Mouse (Mus musculus) CD8-positive naive resting alpha-beta T cell, adult 2 months (primary cell): ENCODE results near the gene Crls1.

Experiments used
- DNase-seq, 2 experiments: peaks; one replicate each; pipeline ENCODE4 v3.0.0; 2022; ENCODE audit warnings: low read depth in 2 of 2, low spot score in 2 of 2

The Crls1 gene

GRCm38 (mm10) chr2:132884303-132884967 lies 38.0 kb downstream of the Crls1 start:
- DNase-seq: no peak

DNA sequence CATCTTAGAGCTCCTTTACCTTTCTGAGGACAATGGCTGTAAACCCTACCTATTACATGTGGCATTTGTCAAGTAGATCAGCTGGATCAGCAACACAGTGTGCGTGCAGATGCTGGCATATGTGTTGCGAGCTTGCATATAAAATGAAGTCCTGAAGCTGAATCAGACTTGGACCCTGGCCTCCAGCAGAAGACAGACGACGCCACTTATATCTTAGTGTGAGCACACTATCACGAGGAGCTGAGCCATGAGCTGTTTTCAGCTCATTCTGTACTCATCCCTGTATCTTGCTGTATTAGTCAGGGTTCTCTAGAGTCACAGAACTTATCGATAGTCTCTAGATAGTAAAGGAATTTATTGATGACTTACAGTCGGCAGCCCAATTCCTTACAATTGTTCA lies 38.8 kb downstream of the Crls1 start:
- DNase-seq: no peak

DNA sequence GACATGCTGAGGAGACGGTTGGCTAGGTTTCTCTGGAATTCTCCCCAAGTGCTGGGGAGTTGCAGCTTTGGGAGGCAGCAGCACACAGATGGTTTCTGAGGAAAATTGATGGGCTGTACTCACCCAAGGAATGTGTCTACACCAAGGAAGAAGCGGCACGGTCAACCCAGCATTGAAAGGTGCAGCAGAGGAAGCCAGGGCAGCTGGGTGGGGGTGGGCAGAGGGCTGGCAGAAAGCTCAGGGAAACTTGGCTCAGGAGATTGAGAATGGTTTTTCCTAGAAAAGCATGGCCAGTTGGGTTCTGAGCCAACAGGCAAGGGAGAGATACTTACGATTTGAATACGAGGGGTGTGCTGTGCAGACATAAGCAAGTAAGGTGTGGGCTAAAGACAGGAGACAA lies 47.4 kb downstream of the Crls1 start:
- DNase-seq: no peak

GRCm38 (mm10) chr2:132898211-132898610 lies 51.7 kb downstream of the Crls1 start:
- DNase-seq: no peak

DNA sequence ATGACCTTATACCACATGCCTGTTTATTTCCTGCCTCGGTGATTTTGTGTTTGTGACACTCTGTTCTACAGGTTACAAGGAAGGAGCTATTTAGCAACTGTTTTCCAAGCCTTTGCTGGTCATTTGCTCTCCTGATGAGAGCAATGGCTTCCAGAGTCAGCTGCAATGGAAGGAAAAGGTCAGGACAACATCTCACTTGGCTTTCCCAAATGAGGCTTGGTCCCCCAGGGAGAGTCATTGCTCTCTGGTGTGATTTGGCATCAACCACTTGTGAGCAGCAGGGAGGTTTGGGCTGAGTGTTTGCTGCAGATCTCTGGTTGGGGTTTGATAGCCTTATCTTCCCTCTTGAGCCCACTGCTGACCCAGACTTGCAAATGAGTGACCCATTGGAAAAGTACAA lies 54.1 kb downstream of the Crls1 start:
- DNase-seq: no peak

GRCm38 (mm10) chr2:132901636-132902035 lies 55.2 kb downstream of the Crls1 start:
- DNase-seq: no peak

DNA sequence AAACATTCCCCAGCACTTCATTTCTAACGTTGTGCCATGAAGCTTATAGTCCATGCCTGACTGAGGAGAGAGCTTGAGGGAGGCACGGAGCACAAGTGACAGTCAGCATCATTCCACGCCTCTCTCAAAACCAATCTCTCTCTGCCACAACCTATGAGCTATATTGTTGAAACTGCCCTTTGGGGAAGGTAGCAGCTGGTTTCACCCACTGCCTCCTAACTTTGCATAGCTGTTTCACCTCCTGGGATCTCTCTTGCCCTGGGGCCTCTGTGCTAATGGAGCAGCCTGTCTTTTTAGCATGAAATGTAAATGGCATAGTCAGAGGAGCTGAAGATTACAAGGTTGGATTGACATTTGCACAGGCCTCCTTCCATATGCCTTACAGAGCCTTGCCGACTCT lies 55.6 kb downstream of the Crls1 start:
- DNase-seq: no peak

DNA sequence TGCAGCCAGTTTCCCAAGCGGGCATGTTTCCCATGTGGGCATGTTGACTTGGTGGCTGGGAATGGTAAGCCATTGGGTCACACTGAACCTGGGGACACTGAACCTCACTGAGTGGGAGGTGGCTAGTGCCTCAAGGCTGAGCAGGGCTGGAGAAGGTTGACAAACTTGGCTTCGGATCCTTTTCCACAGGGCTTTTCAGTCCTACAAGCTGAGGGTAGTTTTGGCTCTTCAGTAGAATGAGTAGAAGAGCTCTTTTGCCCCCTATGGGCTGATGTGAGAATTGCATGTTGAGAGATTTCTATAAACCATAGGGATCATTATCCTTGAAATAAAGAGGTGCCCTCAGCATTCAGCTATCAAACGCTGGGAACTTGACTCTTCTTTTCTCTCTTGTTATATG lies 57.0 kb downstream of the Crls1 start:
- peak in 1 of 2 experiments; percentile 23 for DNase-seq

DNA sequence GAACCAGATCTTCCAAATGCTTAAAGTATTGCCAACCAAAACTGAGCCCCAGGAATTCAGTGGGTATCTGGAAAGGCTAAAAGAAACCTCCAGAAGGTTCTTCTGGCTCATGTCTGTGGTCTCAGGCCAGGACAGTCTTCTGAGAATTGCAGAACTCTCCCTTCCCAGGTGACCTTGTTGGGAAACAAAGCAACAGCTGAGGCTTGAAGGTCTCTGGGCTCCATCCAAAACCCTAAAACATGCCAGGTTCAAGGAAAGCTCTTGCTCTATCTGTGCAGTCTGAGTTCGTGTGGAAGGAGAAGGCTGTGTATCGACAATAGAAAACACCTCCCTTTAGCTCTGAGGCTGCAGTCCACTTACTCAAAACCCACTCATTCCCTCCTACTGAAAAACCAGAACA lies 58.5 kb downstream of the Crls1 start:
- DNase-seq: no peak

- DNase-seq: peak in 1 of 2 experiments; percentile 16
These were observed 60.3 kb downstream of the Crls1 start for GRCm38 (mm10) chr2:132906763-132907162.

- DNase-seq: no peak
These were observed 68.3 kb downstream of the Crls1 start for GRCm38 (mm10) chr2:132914785-132915184.
